ENCODE assay signal across 8 mouse cellular contexts in genomic region chr9:56464863-56465654, GRCm38 (mm10). TPM values are rescaled to one million over a fixed set of nuclear protein-coding genes. Genes with fewer than 3 reads are reported as not detected.
DNase-seq lines count a peak whose midpoint lies in the region; ATAC-seq and TF ChIP-seq lines count a peak whose summit lies in the region.

No protein-coding gene starts in this region.

- TF ChIP-seq CTCF in C2C12 (IDR thresholded peaks at IDR 0.05; ENCODE audit: control insufficient read depth, insufficient read depth, insufficient read length) = no peak
- no peak for TF ChIP-seq CTCF in intestine, postnatal 0 days (IDR thresholded peaks at IDR 0.05; ENCODE audit: low read depth)

- peak; percentile 53 to 67 for DNase-seq in adrenal gland, postnatal 36 days
- DNase-seq in left cerebral cortex, adult 8-10 months (ENCODE audit: low spot score in 2 of 2) = no peak
- no peak for DNase-seq in layer of hippocampus, adult 18-20 months (ENCODE audit: low spot score in 2 of 2)

- H3K4me2 ChIP-seq in intestine, postnatal 0 days (replicated peaks; ENCODE audit: low read depth) = no peak overlapping the region
- H3K4me2 ChIP-seq in lung, embryonic 16.5 days (ENCODE audit: low read depth, low read length) = peak overlapping the region; percentile 18

- ATAC-seq in granulocyte monocyte progenitor cell, adult 5-6 weeks (replicated peaks; ENCODE audit: poor library complexity, severe bottlenecking) = peak; percentile 95
- ATAC-seq in intestine, postnatal 0 days = 0 out of 2 replicates have a peak, but pooled peaks have one; percentile 22
- ATAC-seq in lung, embryonic 16.5 days (ENCODE audit: low read depth) = peak; percentile 16; the same call in 1 of the 2 replicates
- ATAC-seq in neutrophil, adult 5-6 weeks (ENCODE audit: extremely low read depth, insufficient number of reproducible peaks, low FRiP score, poor library complexity, severe bottlenecking) = peak; percentile 94

- H3K4me3 ChIP-seq in C2C12 (ENCODE audit: insufficient read depth, poor library complexity, severe bottlenecking) = no peak overlapping the region
- H3K4me3 ChIP-seq in intestine, postnatal 0 days (ENCODE audit: low read depth, low read length) = no peak overlapping the region
- no peak overlapping the region for H3K4me3 ChIP-seq in lung, embryonic 16.5 days (ENCODE audit: low read length)

- no peaks in the 10 kb centered on the region for H3K9me3 ChIP-seq in intestine, postnatal 0 days (ENCODE audit: control insufficient read depth)
- H3K9me3 ChIP-seq in lung, embryonic 16.5 days (ENCODE audit: control insufficient read depth, low read length) = no peaks in the 10 kb centered on the region

- H3K79me2 ChIP-seq in C2C12 (ENCODE audit: control insufficient read depth, insufficient read depth) = peaks cover 9% of the 10 kb centered on the region

- H3K9ac ChIP-seq in intestine, postnatal 0 days (ENCODE audit: low read depth, low read length) = no peak overlapping the region
- no peak overlapping the region for H3K9ac ChIP-seq in lung, embryonic 16.5 days (ENCODE audit: low read length)

- peaks cover 3% of the 10 kb centered on the region for H3K36me3 ChIP-seq in C2C12 (ENCODE audit: control insufficient read depth, insufficient read depth)
- peaks cover 15% of the 10 kb centered on the region; the same call in 1 of the 2 replicates for H3K36me3 ChIP-seq in intestine, postnatal 0 days (ENCODE audit: control insufficient read depth, insufficient read depth)
- H3K36me3 ChIP-seq in lung, embryonic 16.5 days (ENCODE audit: control insufficient read depth, insufficient read depth, low read length) = peaks cover 6% of the 10 kb centered on the region; the same call in 1 of the 2 replicates

- H3K4me1 ChIP-seq in intestine, postnatal 0 days (replicated peaks; ENCODE audit: control insufficient read depth, insufficient read depth, low read length) = peaks cover 12% of the 10 kb centered on the region; the same call in 1 of the 2 replicates
- H3K4me1 ChIP-seq in lung, embryonic 16.5 days (replicated peaks; ENCODE audit: control insufficient read depth, insufficient read depth, low read length) = peaks cover 45% of the 10 kb centered on the region

- H3K79me3 ChIP-seq in C2C12 (ENCODE audit: low read depth) = no peaks in the 10 kb centered on the region

- H3ac ChIP-seq in C2C12 (ENCODE audit: control insufficient read depth, insufficient read length, low read depth) = no peak overlapping the region

- H3K27ac ChIP-seq in intestine, postnatal 0 days (ENCODE audit: low read depth, low read length) = no peak overlapping the region
- peak overlapping the region; percentile 90 for H3K27ac ChIP-seq in lung, embryonic 16.5 days (ENCODE audit: low read length)

- 52% methylated on average over 23 of the region's 23 CpGs for WGBS in intestine, postnatal 0 days
- 13% methylated on average over 23 of the region's 23 CpGs for WGBS in lung, embryonic 16.5 days

- no peaks in the 10 kb centered on the region for H3K27me3 ChIP-seq in C2C12 (ENCODE audit: control insufficient read depth, insufficient read depth, insufficient read length)
- no peaks in the 10 kb centered on the region for H3K27me3 ChIP-seq in intestine, postnatal 0 days (replicated peaks; ENCODE audit: control insufficient read depth, insufficient read depth, low read length)
- H3K27me3 ChIP-seq in lung, embryonic 16.5 days (ENCODE audit: control insufficient read depth, insufficient read depth, low read depth, low read length) = no peaks in the 10 kb centered on the region

TF ChIP-seq in C2C12, 6 proteins besides CTCF, POLR2A, EP300 and RAD21:
- peak; percentile 78 for TF ChIP-seq CEBPB (IDR thresholded peaks at IDR 0.05; ENCODE audit: low read depth)
- no peak for TF ChIP-seq MYOG (IDR thresholded peaks at IDR 0.05; ENCODE audit: control insufficient read depth, extremely low read depth, insufficient read length)
- no peak for TF ChIP-seq USF1 (IDR thresholded peaks at IDR 0.05; ENCODE audit: low read depth)
- peak; percentile 59 for TF ChIP-seq MAX (IDR thresholded peaks at IDR 0.05)
- TF ChIP-seq MYOD1 (IDR thresholded peaks at IDR 0.05; ENCODE audit: control insufficient read depth, insufficient read length, low read depth) = peak; percentile 82
- TF ChIP-seq FOSL1 (IDR thresholded peaks at IDR 0.05; ENCODE audit: insufficient read depth, low read length, poor library complexity, severe bottlenecking) = peak; percentile 81

RNA-seq across cellular contexts. Expression of gene Hmg20a, which starts 46.6 kb away (rescaled TPM):
- polyA plus RNA-seq in C2C12 (2012; fragmentation: generic; extraction: Trizol) = 9.7 TPM
- total RNA-seq in adrenal gland, postnatal 36 days (2021) = 10 to 100 TPM; 37.8 to 38.6 TPM
- 19.6 and 29.8 TPM in 2 replicates for total RNA-seq in granulocyte monocyte progenitor cell, adult 5-6 weeks (2014; fragmentation: Nextera tagmentation)
- 15.7 and 20.3 TPM in 2 replicates for total RNA-seq in granulocyte monocyte progenitor cell, adult 5-6 weeks (2017)
- 12.9 and 14.3 TPM in 2 replicates for polyA plus RNA-seq in intestine, postnatal 0 days (2015; fragmentation: Nextera tagmentation; extraction: Ambion mirVana)
- polyA plus RNA-seq in lung, embryonic 16.5 days (2015; fragmentation: Nextera tagmentation; extraction: Ambion mirVana) = 57.9 and 60.6 TPM in 2 replicates
- total RNA-seq in neutrophil, adult 5-6 weeks (2017) = 40.5 TPM in 2 replicates
- total RNA-seq in left cerebral cortex, adult 8-10 months (2022) = 10 to 100 TPM; 69.0 to 74.4 (median 70.9) TPM
- 10 to 100 TPM; 72.2 to 78.2 TPM for total RNA-seq in layer of hippocampus, adult 18-20 months (2021)

RNA-seq across cellular contexts. Expression of gene Peak1, which starts 47.2 kb away (rescaled TPM):
- polyA plus RNA-seq in C2C12 (2012; fragmentation: generic; extraction: Trizol) = 14.4 TPM
- total RNA-seq in adrenal gland, postnatal 36 days (2021) = 10 to 100 TPM; 49.3 to 64.5 TPM
- total RNA-seq in granulocyte monocyte progenitor cell, adult 5-6 weeks (2014; fragmentation: Nextera tagmentation) = 16.0 and 25.3 TPM in 2 replicates
- total RNA-seq in granulocyte monocyte progenitor cell, adult 5-6 weeks (2017) = 8.8 and 11.6 TPM in 2 replicates
- 5.9 and 6.4 TPM in 2 replicates for polyA plus RNA-seq in intestine, postnatal 0 days (2015; fragmentation: Nextera tagmentation; extraction: Ambion mirVana)
- 26.4 and 27.1 TPM in 2 replicates for polyA plus RNA-seq in lung, embryonic 16.5 days (2015; fragmentation: Nextera tagmentation; extraction: Ambion mirVana)
- 26.5 and 28.4 TPM in 2 replicates for total RNA-seq in neutrophil, adult 5-6 weeks (2017)
- 10 to 100 TPM; 34.6 to 40.8 (median 36.7) TPM for total RNA-seq in left cerebral cortex, adult 8-10 months (2022)
- 10 to 100 TPM; 50.0 to 53.3 TPM for total RNA-seq in layer of hippocampus, adult 18-20 months (2021)

Comparison
In these comparisons a context has a peak if more than half of its experiments do, and no peak if none do; other contexts are left out.
1. DNase-seq: peak in adrenal gland, postnatal 36 days (2 of 2); none in left cerebral cortex, adult 8-10 months (0 of 2) and layer of hippocampus, adult 18-20 months (0 of 2).
2. ATAC-seq: peak in every context shown above with its lines; median percentile 95 in granulocyte monocyte progenitor cell, adult 5-6 weeks; 94 in neutrophil, adult 5-6 weeks; 22 in intestine, postnatal 0 days; 16 in lung, embryonic 16.5 days.